Mouse (Mus musculus) MEL (cell line): ENCODE results near the gene Fam222b. TPM values are rescaled to one million over a fixed set of nuclear protein-coding genes. Genes with fewer than 3 reads are reported as not detected.

ENCODE experiments used
- DNase-seq: peaks from one replicate; pipeline ENCODE4 v3.0.0; 2011; ENCODE audit warnings: low read depth, low spot score
- H3K27ac ChIP-seq: 2 replicates; pipeline ENCODE4 v1.5.1; 2012; ENCODE audit warnings: low read depth, mild to moderate bottlenecking, control low read depth, low read length, moderate library complexity; ENCODE audit not compliant: control insufficient read depth
- H3K27me3 ChIP-seq, 2 experiments: fragments of 150-350 bp in 1 of 2; sonication (generic) in 1 of 2; 2 replicates each; pipeline ENCODE4 v1.6.1; 2012; ENCODE audit warnings: low read length in 2 of 2, mild to moderate bottlenecking in 2 of 2, improper control_type of control experiment in 1 of 2, moderate library complexity in 1 of 2; ENCODE audit not compliant: insufficient read depth in 2 of 2, control insufficient read depth in 1 of 2
- H3K36me3 ChIP-seq, 2 experiments: 2 replicates each; pipeline ENCODE4 v1.6.1; 2012 to 2014; ENCODE audit warnings: low read length in 2 of 2, improper control_type of control experiment in 1 of 2, inconsistent platforms in 1 of 2, mild to moderate bottlenecking in 1 of 2; ENCODE audit not compliant: insufficient read depth in 2 of 2, control insufficient read depth in 1 of 2
- H3K4me1 ChIP-seq, 2 experiments: fragments of 150-350 bp in 1 of 2; sonication (generic) in 1 of 2; 2 replicates each; pipeline ENCODE4 v1.6.1; 2012; ENCODE audit warnings: low read length in 2 of 2, improper control_type of control experiment in 1 of 2, mild to moderate bottlenecking in 1 of 2; ENCODE audit not compliant: insufficient read depth in 2 of 2, control insufficient read depth in 1 of 2
- H3K4me3 ChIP-seq, 2 experiments: fragments of 150-350 bp in 1 of 2; sonication (generic) in 1 of 2; 2 replicates each; pipeline ENCODE4 v1.5.1; 2012; ENCODE audit warnings: low read depth in 2 of 2, low read length in 2 of 2, mild to moderate bottlenecking in 2 of 2, moderate library complexity in 2 of 2, control low read depth in 1 of 2, improper control_type of control experiment in 1 of 2; ENCODE audit not compliant: control insufficient read depth in 1 of 2, insufficient read depth in 1 of 2
- H3K79me2 ChIP-seq: 2 replicates; pipeline ENCODE4 v1.6.1; 2012; ENCODE audit warnings: mild to moderate bottlenecking, low read length, moderate library complexity; ENCODE audit not compliant: control insufficient read depth, poor library complexity, insufficient read depth
- H3K9ac ChIP-seq: 2 replicates; pipeline ENCODE4 v1.6.1; 2012; ENCODE audit warnings: low read depth, mild to moderate bottlenecking, control low read depth, low read length, moderate library complexity; ENCODE audit not compliant: control insufficient read depth, poor library complexity, severe bottlenecking
- H3K9me3 ChIP-seq: fragments of 150-350 bp; sonication (generic); replicated peaks from 2 replicates; pipeline ENCODE4 v1.6.1; 2012; ENCODE audit warnings: mild to moderate bottlenecking, low read length, improper control_type of control experiment, moderate library complexity; ENCODE audit not compliant: insufficient read depth
- BHLHE40 ChIP-seq: IDR thresholded peaks from 2 replicates; pipeline ENCODE4 v1.6.1; 2012; ENCODE audit warnings: low read depth, mild to moderate bottlenecking, inconsistent platforms, low read length, improper control_type of control experiment, borderline replicate concordance
- CHD1 ChIP-seq: IDR thresholded peaks from 2 replicates; pipeline ENCODE4 v1.6.1; 2012; ENCODE audit warnings: low read depth, mild to moderate bottlenecking, inconsistent platforms, low read length, improper control_type of control experiment
- CHD2 ChIP-seq: IDR thresholded peaks from 2 replicates; pipeline ENCODE4 v1.6.1; 2011; ENCODE audit warnings: low read length, improper control_type of control experiment
- CTCF ChIP-seq, 3 experiments: IDR thresholded peaks in 2 of 3; conservative IDR thresholded peaks in 1 of 3; 2 replicates each; pipeline ENCODE4 v1.5.1; 2011 to 2012; ENCODE audit warnings: low read length in 3 of 3, low read depth in 2 of 3, mild to moderate bottlenecking in 2 of 3, improper control_type of control experiment in 1 of 3, inconsistent platforms in 1 of 3, mixed read lengths in 1 of 3, moderate library complexity in 1 of 3; ENCODE audit not compliant: control insufficient read depth in 1 of 3, insufficient read depth in 1 of 3, poor library complexity in 1 of 3, severe bottlenecking in 1 of 3
- ELF1 ChIP-seq: IDR thresholded peaks from 2 replicates; pipeline ENCODE4 v1.6.1; 2014; ENCODE audit warnings: low read depth, mild to moderate bottlenecking, inconsistent platforms, low read length, improper control_type of control experiment, moderate library complexity
- GABPA ChIP-seq: IDR thresholded peaks from 2 replicates; pipeline ENCODE4 v1.6.1; 2012; ENCODE audit warnings: low read depth, mild to moderate bottlenecking, inconsistent platforms, low read length, improper control_type of control experiment, moderate library complexity
- JUND ChIP-seq: IDR thresholded peaks from 2 replicates; pipeline ENCODE4 v1.6.1; 2011; ENCODE audit warnings: low read depth, mild to moderate bottlenecking, improper control_type of control experiment, low read length
- MAZ ChIP-seq: IDR thresholded peaks from 2 replicates; pipeline ENCODE4 v1.6.1; 2012; ENCODE audit warnings: low read depth, mild to moderate bottlenecking, inconsistent platforms, low read length, improper control_type of control experiment
- MEF2A ChIP-seq: IDR thresholded peaks from 2 replicates; pipeline ENCODE4 v1.6.1; 2014; ENCODE audit warnings: low read depth, mild to moderate bottlenecking, inconsistent platforms, low read length, improper control_type of control experiment; ENCODE audit not compliant: poor library complexity, insufficient replicate concordance, severe bottlenecking; ENCODE audit errors: extremely low read depth
- MYB ChIP-seq: IDR thresholded peaks from 2 replicates; pipeline ENCODE4 v1.6.1; 2011; ENCODE audit warnings: mild to moderate bottlenecking, low read depth, low read length, improper control_type of control experiment
- MYC ChIP-seq: IDR thresholded peaks from 2 replicates; pipeline ENCODE4 v1.6.1; 2011; ENCODE audit warnings: low read depth, mild to moderate bottlenecking, low read length, improper control_type of control experiment, moderate library complexity
- NRF1 ChIP-seq: IDR thresholded peaks from 2 replicates; pipeline ENCODE4 v1.6.1; 2014; ENCODE audit warnings: low read depth, mild to moderate bottlenecking, inconsistent platforms, low read length, improper control_type of control experiment, moderate library complexity; ENCODE audit not compliant: poor library complexity, insufficient read depth, severe bottlenecking
- RAD21 ChIP-seq: IDR thresholded peaks from 2 replicates; pipeline ENCODE4 v1.6.1; 2011; ENCODE audit warnings: mild to moderate bottlenecking, low read depth, low read length, improper control_type of control experiment
- RCOR1 ChIP-seq: IDR thresholded peaks from 2 replicates; pipeline ENCODE4 v1.6.1; 2012; ENCODE audit warnings: low read depth, mild to moderate bottlenecking, inconsistent platforms, low read length, improper control_type of control experiment
- SIN3A ChIP-seq: IDR thresholded peaks from 2 replicates; pipeline ENCODE4 v1.6.1; 2012; ENCODE audit warnings: low read length, improper control_type of control experiment, inconsistent platforms
- SMC3 ChIP-seq: IDR thresholded peaks from 2 replicates; pipeline ENCODE4 v1.6.1; 2011; ENCODE audit warnings: low read depth, low read length, improper control_type of control experiment
- TAL1 ChIP-seq: IDR thresholded peaks from 2 replicates; pipeline ENCODE4 v1.6.1; 2012; ENCODE audit warnings: mild to moderate bottlenecking, inconsistent platforms, low read length, moderate library complexity, mixed read lengths
- TBP ChIP-seq: IDR thresholded peaks from 2 replicates; pipeline ENCODE4 v1.8.0; 2011; ENCODE audit warnings: low read depth, low read length, improper control_type of control experiment
- UBTF ChIP-seq: IDR thresholded peaks from 2 replicates; pipeline ENCODE4 v1.6.1; 2012; ENCODE audit warnings: low read depth, mild to moderate bottlenecking, inconsistent platforms, low read length, improper control_type of control experiment, moderate library complexity, borderline replicate concordance; ENCODE audit not compliant: insufficient read depth
- USF1 ChIP-seq: IDR thresholded peaks from 2 replicates; pipeline ENCODE4 v1.6.1; 2014; ENCODE audit warnings: low read depth, mild to moderate bottlenecking, inconsistent platforms, low read length, improper control_type of control experiment, moderate library complexity
- USF2 ChIP-seq, 2 experiments: IDR thresholded peaks; 2 replicates each; pipeline ENCODE4 v1.6.1; 2011 to 2012; ENCODE audit warnings: improper control_type of control experiment in 2 of 2, low read length in 2 of 2, borderline replicate concordance in 1 of 2, inconsistent platforms in 1 of 2, low read depth in 1 of 2, mild to moderate bottlenecking in 1 of 2; ENCODE audit not compliant: insufficient read depth in 1 of 2
- ZC3H11A ChIP-seq: IDR thresholded peaks from 2 replicates; pipeline ENCODE4 v1.6.1; 2012; ENCODE audit warnings: low read depth, mild to moderate bottlenecking, inconsistent platforms, low read length, improper control_type of control experiment
- ZKSCAN1 ChIP-seq: IDR thresholded peaks from 2 replicates; pipeline ENCODE4 v1.6.1; 2012; ENCODE audit warnings: low read depth, mild to moderate bottlenecking, inconsistent platforms, low read length, improper control_type of control experiment, moderate library complexity
- ZMIZ1 ChIP-seq: IDR thresholded peaks from 2 replicates; pipeline ENCODE4 v1.6.1; 2012; ENCODE audit warnings: low read depth, mild to moderate bottlenecking, inconsistent platforms, low read length, improper control_type of control experiment, moderate library complexity
- ZNF384 ChIP-seq: IDR thresholded peaks from 2 replicates; pipeline ENCODE4 v1.6.1; 2012; ENCODE audit warnings: low read depth, mild to moderate bottlenecking, inconsistent platforms, low read length, improper control_type of control experiment
- polyA plus RNA-seq, 2 experiments: library from polyadenylated mRNA; stranded (reverse) in 1 of 2; unstranded in 1 of 2; fragments of >175 nt in 1 of 2; fragments of >200 nt in 1 of 2; gene quantifications; 2 replicates each; pipeline versions ENCODE4 v1.2.1 to v1.2.4; 2012; ENCODE audit warnings: low replicate concordance in 2 of 2, low read depth in 1 of 2; ENCODE audit not compliant: insufficient read length in 2 of 2, insufficient read depth in 1 of 2, missing spikeins in 1 of 2
- total RNA-seq: library from RNA; depleted of rRNA; stranded (reverse); fragments of 300-350 nt; gene quantifications from 2 replicates; pipeline ENCODE4 v1.2.3, GENCODE M21; 2012

The Fam222b gene
- total and polyA plus RNA-seq, 3 experiments, result 2.4 to 8.1 TPM; not detected in 1

- no peak for TF ChIP-seq GABPA
- TF ChIP-seq UBTF, result no peak
- no peak for TF ChIP-seq RAD21
- TF ChIP-seq MYC, result 0 out of 2 replicates have a peak, but pooled peaks have one; percentile 52
- TF ChIP-seq JUND, result no peak
- TF ChIP-seq ZMIZ1, result no peak
- TF ChIP-seq MAZ, result no peak
- no peak for TF ChIP-seq ZKSCAN1
- no peak for TF ChIP-seq USF2 (IDR thresholded peaks at IDR 0.05; ENCODE audit: borderline replicate concordance in 1 of 2, insufficient read depth in 1 of 2, low read depth in 1 of 2, low read length in 2 of 2)
- TF ChIP-seq ELF1, result no peak
- TF ChIP-seq USF1, result no peak
- peak; percentile 68 for TF ChIP-seq TAL1
- TF ChIP-seq BHLHE40, result no peak
- no peak for TF ChIP-seq CTCF (IDR thresholded peaks at IDR 0.05 in 2 of 3, conservative IDR thresholded peaks at IDR 0.05 in 1 of 3; ENCODE audit: control insufficient read depth in 1 of 3, insufficient read depth in 1 of 3, low read depth in 2 of 3, low read length in 3 of 3, poor library complexity in 1 of 3, severe bottlenecking in 1 of 3)
- no peak for TF ChIP-seq NRF1
- no peak for TF ChIP-seq ZC3H11A
- TF ChIP-seq MEF2A, result no peak
- TF ChIP-seq, all 39 proteins: peak for 10
Observed at GRCm38 (mm10) chr11:78136132-78136531, 41.7 kb downstream of the Fam222b start (continued).

GRCm38 (mm10) chr11:78137584-78137983 is 43.1 kb downstream of the Fam222b start:
- no peak overlapping the region for H3K27ac ChIP-seq
- no peaks in the 10 kb centered on the region; the same call in 1 of the 2 replicates for H3K79me2 ChIP-seq
- no peak overlapping the region for H3K9ac ChIP-seq
- H3K4me3 ChIP-seq, result no peak overlapping the region
- no peak for TF ChIP-seq UBTF
- TF ChIP-seq CHD2, result no peak
- no peak for TF ChIP-seq NRF1
- no peak for TF ChIP-seq MEF2A
- no peak for TF ChIP-seq BHLHE40
- TF ChIP-seq ZNF384, result no peak
- TF ChIP-seq CHD1, result no peak
- no peak for TF ChIP-seq MYB
- TF ChIP-seq SMC3, result no peak
- no peak for TF ChIP-seq TBP
- TF ChIP-seq RCOR1, result no peak
- TF ChIP-seq GABPA, result no peak
- TF ChIP-seq SIN3A, result no peak
- no peak for TF ChIP-seq ELF1
- no peak for TF ChIP-seq ZMIZ1
- TF ChIP-seq CTCF (IDR thresholded peaks at IDR 0.05 in 2 of 3, conservative IDR thresholded peaks at IDR 0.05 in 1 of 3; ENCODE audit: control insufficient read depth in 1 of 3, insufficient read depth in 1 of 3, low read depth in 2 of 3, low read length in 3 of 3, poor library complexity in 1 of 3, severe bottlenecking in 1 of 3), result no peak
- H3K36me3 ChIP-seq, result peaks cover 0 to 43% of the 10 kb centered on the region in 2 experiments; a peak in 2 of 4 replicates
- H3K27me3 ChIP-seq, result no peaks in the 10 kb centered on the region
- DNase-seq, result no peak
- H3K4me1 ChIP-seq, result peaks cover 38 to 43% of the 10 kb centered on the region in 2 experiments
- no peaks in the 10 kb centered on the region for H3K9me3 ChIP-seq
